Mouse (Mus musculus) myocyte (in vitro differentiated cells): ENCODE measurements around the gene Nacc1.

Experiments
- CEBPB ChIP-seq: IDR thresholded peaks from 2 replicates; pipeline ENCODE4 v1.6.1; 2011; ENCODE audit warnings: mild to moderate bottlenecking, moderate library complexity; ENCODE audit not compliant: poor library complexity, insufficient read depth, severe bottlenecking
- E2F4 ChIP-seq: IDR thresholded peaks from one replicate; pipeline ENCODE4 v1.6.1; 2011; ENCODE audit warnings: mild to moderate bottlenecking, control low read depth, moderate library complexity; ENCODE audit not compliant: insufficient read depth
- MAX ChIP-seq: IDR thresholded peaks from one replicate; pipeline ENCODE4 v1.6.1; 2011; ENCODE audit warnings: low read depth, mild to moderate bottlenecking, control low read depth
- MYOD1 ChIP-seq, 3 experiments: IDR thresholded peaks; one replicate each; pipeline ENCODE4 v1.6.1; 2011; ENCODE audit warnings: control low read depth in 2 of 3, low read depth in 2 of 3, mild to moderate bottlenecking in 2 of 3, moderate library complexity in 1 of 3; ENCODE audit not compliant: insufficient read length in 2 of 3, control insufficient read depth in 1 of 3
- MYOG ChIP-seq, 3 experiments: IDR thresholded peaks; one replicate each; pipeline ENCODE4 v1.6.1; 2011; ENCODE audit warnings: control low read depth in 2 of 3, low read depth in 2 of 3, mild to moderate bottlenecking in 2 of 3; ENCODE audit not compliant: insufficient read length in 2 of 3, control insufficient read depth in 1 of 3, insufficient read depth in 1 of 3
- POLR2A ChIP-seq: IDR thresholded peaks from one replicate; pipeline ENCODE4 v1.6.1; 2011; ENCODE audit warnings: low read depth, mild to moderate bottlenecking, control low read depth, moderate library complexity; ENCODE audit not compliant: insufficient read length
- POLR2AphosphoS2 ChIP-seq: IDR thresholded peaks from one replicate; pipeline ENCODE4 v1.6.1; 2011; ENCODE audit warnings: low read depth, control low read depth; ENCODE audit not compliant: insufficient read length
- SRF ChIP-seq: IDR thresholded peaks from one replicate; pipeline ENCODE4 v1.6.1; 2011; ENCODE audit warnings: low read depth; ENCODE audit not compliant: control insufficient read depth, insufficient read length
- TCF12 ChIP-seq: IDR thresholded peaks from one replicate; pipeline ENCODE4 v1.6.1; 2011; ENCODE audit warnings: mild to moderate bottlenecking, control low read depth; ENCODE audit not compliant: poor library complexity, insufficient read depth, severe bottlenecking
- TCF3 ChIP-seq: IDR thresholded peaks from one replicate; pipeline ENCODE4 v1.6.1; 2011; ENCODE audit warnings: low read depth, control low read depth; ENCODE audit not compliant: insufficient read length
- USF1 ChIP-seq: IDR thresholded peaks from one replicate; pipeline ENCODE4 v1.6.1; 2011; ENCODE audit warnings: low read depth, mild to moderate bottlenecking, control low read depth, moderate library complexity

- TF ChIP-seq MAX (no peak), POLR2A (no peak), USF1 (no peak), CEBPB (no peak), E2F4 (no peak), POLR2AphosphoS2 (no peak), TCF12 (no peak), MYOD1 (IDR thresholded peaks at IDR 0.05; ENCODE audit: control insufficient read depth in 1 of 3, insufficient read length in 2 of 3, low read depth in 2 of 3) (no peak), TCF3 (no peak), SRF (no peak), MYOG (IDR thresholded peaks at IDR 0.05; ENCODE audit: control insufficient read depth in 1 of 3, insufficient read depth in 1 of 3, insufficient read length in 2 of 3, low read depth in 2 of 3) (no peak)
Observed at GRCm38 (mm10) chr8:84650213-84650612, 37.4 kb downstream of the Nacc1 start.
